Mouse (Mus musculus): Measurements from ENCODE around the gene Prkaa2.

DNA sequence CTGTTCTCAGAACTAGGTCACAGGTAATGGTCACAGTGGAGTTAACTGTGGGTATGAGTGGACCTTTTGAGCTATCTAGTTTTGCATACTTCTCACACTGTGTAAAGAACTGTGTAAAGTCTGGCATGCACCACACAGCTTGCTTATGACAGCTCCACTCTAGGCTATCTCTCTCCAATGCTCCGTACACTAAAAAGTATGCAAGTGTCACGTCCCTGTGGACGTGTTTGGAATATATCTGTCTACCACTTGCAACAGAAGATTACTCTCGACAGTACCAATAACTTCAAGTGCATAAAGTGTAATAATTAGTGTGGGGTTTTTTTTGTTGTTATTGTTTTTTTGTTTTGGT, 8.4 kb downstream of the Prkaa2 start:
- no peak for TF ChIP-seq POLR2A (IDR thresholded peaks at IDR 0.05; ENCODE audit: control insufficient read depth, extremely low read depth, insufficient read depth, low read length, poor library complexity)
- TF ChIP-seq CTCF (IDR thresholded peaks at IDR 0.05; ENCODE audit: borderline replicate concordance, control insufficient read depth, extremely low read depth, insufficient read depth, low read length, poor library complexity): no peak

Data from thymus, adult 2 months (tissue).